Mouse (Mus musculus) stomach, postnatal 0 days (tissue): Measurements from ENCODE around the gene Ppp1r18.
A peak's percentile ranks its signal among the peaks of the same experiment; 100 is the strongest.

Experiments used
- CTCF ChIP-seq: IDR thresholded peaks from 2 replicates; pipeline ENCODE4 v1.5.1; 2016; ENCODE audit warnings: antibody characterized with exemption, low read depth, mild to moderate bottlenecking, moderate library complexity
- EP300 ChIP-seq: optimal IDR thresholded peaks from 2 replicates; pipeline ENCODE3; 2016; ENCODE audit warnings: antibody characterized with exemption

- TF ChIP-seq CTCF, result peak; percentile 60
- no peak for TF ChIP-seq EP300
These were observed 41.0 kb upstream of the Ppp1r18 start for GRCm38 (mm10) chr17:35824402-35824801.
